Mouse (Mus musculus) neural tube, embryonic 11.5 days (tissue): ENCODE data around the gene Pam. TPM values are rescaled to one million over a fixed set of nuclear protein-coding genes. Genes with fewer than 3 reads are reported as not detected.

ENCODE experiments used
- ATAC-seq: fragments of 200-750 bp; cut with Nextera tagmentation; 2 replicates; pipeline ENCODE4 v1.8.0; 2017; ENCODE audit warnings: moderate number of reproducible peaks, mild to moderate bottlenecking, moderate TSS enrichment, moderate library complexity; ENCODE audit not compliant: insufficient read depth, low FRiP score, low TSS enrichment
- DNase-seq: peaks from one replicate; pipeline ENCODE4 v3.0.0-alpha.2; 2015; ENCODE audit warnings: low spot score
- H3K27ac ChIP-seq: fragments of 300-500 bp; sonication (generic); 2 replicates; pipeline ENCODE4 v1.5.1; 2014; ENCODE audit warnings: low read depth, mild to moderate bottlenecking, low read length
- H3K27me3 ChIP-seq: fragments of 300-500 bp; sonication (generic); 2 replicates; pipeline ENCODE4 v1.6.1; 2014; ENCODE audit warnings: mild to moderate bottlenecking, low read length, mixed read lengths; ENCODE audit not compliant: control insufficient read depth, insufficient read depth
- H3K36me3 ChIP-seq: fragments of 300-500 bp; sonication (generic); 2 replicates; pipeline ENCODE4 v1.6.1; 2014; ENCODE audit warnings: mild to moderate bottlenecking, low read length, moderate library complexity, mixed read lengths; ENCODE audit not compliant: control insufficient read depth, insufficient read depth
- H3K4me1 ChIP-seq: fragments of 300-500 bp; sonication (generic); 2 replicates; pipeline ENCODE4 v1.6.1; 2014; ENCODE audit warnings: low read length, mixed read lengths; ENCODE audit not compliant: control insufficient read depth, insufficient read depth
- H3K4me2 ChIP-seq: fragments of 300-500 bp; sonication (generic); 2 replicates; pipeline ENCODE4 v1.6.1; 2014; ENCODE audit warnings: low read depth, mild to moderate bottlenecking, moderate library complexity
- H3K4me3 ChIP-seq: fragments of 300-500 bp; sonication (generic); 2 replicates; pipeline ENCODE4 v1.5.1; 2014; ENCODE audit warnings: low read depth, low read length
- H3K9ac ChIP-seq: fragments of 300-500 bp; sonication (generic); 2 replicates; pipeline ENCODE4 v1.6.1; 2014; ENCODE audit warnings: mild to moderate bottlenecking, low read length
- H3K9me3 ChIP-seq: fragments of 300-500 bp; sonication (generic); 2 replicates; pipeline ENCODE4 v1.6.1; 2016; ENCODE audit warnings: low read length; ENCODE audit not compliant: control insufficient read depth
- WGBS: fragments of 180-500 bp; shearing (Covaris S2); extraction: QIAGEN DNeasy Blood & Tissue Kit; methylation state at CpG from one replicate; pipeline ENCODE4 v1.1.7; 2014; 5-methylcytosine and 5-hydroxymethylcytosine counted together
- polyA plus RNA-seq: library from polyadenylated mRNA; unstranded; fragments of >200 nt; fragmentation: Nextera tagmentation; extraction: Ambion mirVana; gene quantifications from 2 replicates; pipeline ENCODE4 v1.2.1, GENCODE M21; 2014

Pam gene
- polyA plus RNA-seq, 1 experiment from 2014 or later: 18.8 TPM

DNA sequence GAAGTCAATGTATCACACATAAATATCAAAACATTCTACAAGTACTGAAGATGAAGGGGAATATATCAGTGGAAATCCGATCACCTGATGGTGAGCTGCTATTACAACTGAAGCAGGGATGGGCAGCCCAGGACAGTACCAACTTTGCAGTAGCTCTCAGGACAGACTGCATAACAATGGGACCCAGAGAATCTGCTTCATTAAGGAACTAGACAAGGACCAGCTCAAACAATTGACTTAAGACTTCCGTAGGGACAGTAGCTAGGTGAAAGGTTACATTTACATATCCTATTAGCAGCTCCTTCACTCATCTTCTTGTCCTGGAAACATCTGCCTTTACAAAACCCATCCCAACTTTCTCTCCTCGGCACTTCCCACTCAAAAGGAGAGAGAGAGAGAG, 9.0 kb downstream of the Pam start:
- no peaks in the 10 kb centered on the region for H3K9me3 ChIP-seq
- no peak for DNase-seq
- no peaks in the 10 kb centered on the region for H3K27me3 ChIP-seq
- H3K36me3 ChIP-seq: no peaks in the 10 kb centered on the region
- peaks cover 10% of the 10 kb centered on the region; the same call in 1 of the 2 replicates for H3K4me1 ChIP-seq
- H3K27ac ChIP-seq: no peak overlapping the region
- 23% methylated on average over 3 of the region's 3 CpGs for WGBS
- H3K4me3 ChIP-seq: no peak overlapping the region
- no peak for ATAC-seq
- H3K4me2 ChIP-seq: no peak overlapping the region
- no peak overlapping the region for H3K9ac ChIP-seq

DNA sequence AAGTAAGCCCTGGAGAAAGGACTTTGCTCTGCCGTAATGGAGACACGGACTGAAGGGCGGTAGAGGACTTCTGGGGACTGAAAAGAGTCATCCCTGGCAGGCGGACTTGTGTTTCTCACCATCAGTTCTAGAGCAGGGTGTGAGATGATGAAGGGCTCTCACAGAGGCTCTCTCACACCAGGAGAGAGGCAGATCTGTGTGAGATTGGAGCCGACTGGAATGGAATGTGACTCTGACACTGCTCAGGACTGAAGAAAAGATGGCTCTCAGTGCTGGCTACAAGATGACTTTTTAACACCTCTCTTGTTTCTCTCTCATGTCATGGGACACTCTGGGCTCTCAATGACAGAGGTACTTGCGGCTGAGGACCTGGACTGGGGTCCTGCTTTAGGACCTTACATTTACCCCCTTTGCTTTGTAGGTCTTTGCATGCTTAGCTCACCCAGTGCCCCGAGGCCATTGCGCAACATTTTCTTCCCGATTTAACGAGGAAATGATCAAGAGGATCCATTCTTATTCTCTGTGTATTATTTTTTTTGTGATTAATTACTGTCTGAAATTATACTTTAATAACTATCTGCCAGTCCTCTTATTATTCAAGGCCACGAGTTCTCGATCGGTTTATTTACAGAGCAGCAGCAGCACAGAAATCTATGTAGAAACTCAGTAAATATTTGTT, 10.7 kb downstream of the Pam start:
- DNase-seq: no peak
- no peaks in the 10 kb centered on the region for H3K36me3 ChIP-seq
- peaks cover 10% of the 10 kb centered on the region; the same call in 1 of the 2 replicates for H3K4me1 ChIP-seq
- WGBS: 61% methylated on average over 13 of the region's 13 CpGs
- no peak overlapping the region for H3K4me3 ChIP-seq
- no peak overlapping the region for H3K9ac ChIP-seq
- peak; percentile 17; the same call in 1 of the 2 replicates for ATAC-seq
- no peaks in the 10 kb centered on the region for H3K27me3 ChIP-seq
- H3K27ac ChIP-seq: no peak overlapping the region
- H3K4me2 ChIP-seq: no peak overlapping the region
- no peaks in the 10 kb centered on the region for H3K9me3 ChIP-seq

DNA sequence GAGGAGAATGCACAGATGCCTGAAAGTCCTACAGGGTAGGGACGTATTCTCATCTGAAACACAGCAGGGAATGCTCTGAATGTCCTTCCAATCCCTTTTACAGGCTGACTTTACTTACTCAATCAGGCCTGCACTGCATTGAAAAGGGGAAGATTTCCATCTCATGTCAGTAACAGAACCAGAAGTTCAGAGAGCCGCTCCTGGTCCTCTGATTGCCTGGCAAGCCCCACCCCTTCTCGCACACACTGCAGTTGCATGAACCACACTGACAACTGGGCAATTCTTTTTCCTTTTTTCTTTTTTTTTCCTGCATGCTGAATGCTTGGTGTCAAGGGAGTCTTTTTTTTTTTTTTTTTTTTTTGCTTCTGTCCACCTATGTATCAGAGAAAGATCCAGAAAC, 11.9 kb downstream of the Pam start:
- H3K9ac ChIP-seq: no peak overlapping the region
- ATAC-seq (no peak), DNase-seq (no peak)
- H3K4me2 ChIP-seq: no peak overlapping the region
- H3K4me3 ChIP-seq: no peak overlapping the region
- H3K27ac ChIP-seq: no peak overlapping the region
- no peaks in the 10 kb centered on the region for H3K36me3 ChIP-seq
- peaks cover 10% of the 10 kb centered on the region; the same call in 1 of the 2 replicates for H3K4me1 ChIP-seq
- 60% methylated on average over 3 of the region's 3 CpGs for WGBS
- H3K27me3 ChIP-seq: no peaks in the 10 kb centered on the region
- H3K9me3 ChIP-seq: no peaks in the 10 kb centered on the region

DNA sequence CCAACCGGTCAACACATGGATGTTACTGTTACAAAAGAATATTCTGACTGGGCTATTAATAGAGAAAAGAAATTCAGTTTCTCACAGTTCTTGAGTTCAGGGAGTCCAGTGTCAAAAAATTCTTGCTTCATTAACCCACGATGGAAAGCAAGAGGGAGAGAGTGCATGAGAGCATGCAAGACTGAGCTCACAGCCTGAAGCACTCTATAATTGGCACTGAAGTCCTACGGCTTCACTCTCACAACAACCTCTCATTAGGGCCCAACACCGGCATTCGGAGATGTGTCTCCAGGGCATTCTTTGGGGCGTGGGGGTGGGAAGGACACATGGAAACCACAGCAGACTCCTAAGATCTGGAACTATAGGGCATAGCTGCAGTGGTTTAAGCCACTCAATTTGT, 12.5 kb downstream of the Pam start:
- ATAC-seq: no peak
- H3K27me3 ChIP-seq: no peaks in the 10 kb centered on the region
- no peak for DNase-seq
- H3K9ac ChIP-seq: no peak overlapping the region
- WGBS: 76% methylated on average over 6 of the region's 6 CpGs
- no peak overlapping the region for H3K4me2 ChIP-seq
- no peaks in the 10 kb centered on the region for H3K9me3 ChIP-seq
- H3K27ac ChIP-seq: no peak overlapping the region
- no peak overlapping the region for H3K4me3 ChIP-seq
- no peaks in the 10 kb centered on the region for H3K36me3 ChIP-seq
- H3K4me1 ChIP-seq: peaks cover 10% of the 10 kb centered on the region; the same call in 1 of the 2 replicates

DNA sequence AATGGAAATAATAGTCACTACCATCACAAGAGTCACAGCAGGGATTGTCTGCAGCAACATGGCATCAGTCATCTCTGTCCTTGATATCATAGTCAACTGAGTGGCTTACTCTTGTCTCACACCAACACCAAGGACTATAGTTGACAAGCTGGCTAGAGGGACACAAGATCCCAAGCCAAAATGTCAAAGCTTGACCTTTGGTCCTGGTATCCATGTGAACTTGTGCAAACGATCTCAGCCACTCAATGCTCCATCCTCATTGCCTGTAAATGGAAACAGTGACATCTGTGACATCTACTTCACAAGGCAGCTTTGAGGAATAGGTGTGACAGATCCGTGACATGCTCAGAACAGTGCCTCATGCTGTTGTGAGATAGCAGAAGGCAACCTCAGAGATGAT, 15.0 kb downstream of the Pam start:
- no peaks in the 10 kb centered on the region for H3K36me3 ChIP-seq
- no peak overlapping the region for H3K4me3 ChIP-seq
- no peaks in the 10 kb centered on the region for H3K9me3 ChIP-seq
- WGBS: 67% methylated on average over 2 of the region's 2 CpGs
- no peak overlapping the region for H3K9ac ChIP-seq
- ATAC-seq (no peak), DNase-seq (no peak)
- H3K4me2 ChIP-seq: no peak overlapping the region
- no peaks in the 10 kb centered on the region for H3K27me3 ChIP-seq
- peaks cover 3% of the 10 kb centered on the region; the same call in 1 of the 2 replicates for H3K4me1 ChIP-seq
- H3K27ac ChIP-seq: no peak overlapping the region

DNA sequence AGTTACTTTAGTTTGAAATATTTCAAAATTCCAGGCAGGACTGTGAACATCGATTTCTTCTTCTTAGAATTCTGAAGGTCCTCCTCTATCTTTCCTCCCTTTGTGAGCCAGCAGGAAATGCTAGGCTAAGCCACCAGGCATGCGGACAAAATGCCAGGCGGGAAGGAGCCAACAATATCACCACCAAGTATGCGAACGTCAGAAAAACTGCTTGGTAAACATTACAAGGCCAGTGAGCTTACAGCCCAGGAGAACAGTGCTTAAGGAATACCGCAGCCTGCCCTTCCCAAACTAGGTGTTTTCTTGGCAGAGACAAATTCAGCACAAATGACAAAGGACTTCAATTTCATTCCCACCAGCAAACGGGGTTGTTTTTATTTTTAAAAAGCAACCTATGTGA, 15.8 kb downstream of the Pam start:
- H3K4me3 ChIP-seq: no peak overlapping the region
- H3K4me1 ChIP-seq: peaks cover 1% of the 10 kb centered on the region; the same call in 1 of the 2 replicates
- no peak overlapping the region for H3K4me2 ChIP-seq
- H3K9me3 ChIP-seq: no peaks in the 10 kb centered on the region
- H3K27ac ChIP-seq: no peak overlapping the region
- DNase-seq (no peak), ATAC-seq (no peak)
- WGBS: 78% methylated on average over 7 of the region's 7 CpGs
- no peaks in the 10 kb centered on the region for H3K36me3 ChIP-seq
- no peaks in the 10 kb centered on the region for H3K27me3 ChIP-seq
- no peak overlapping the region for H3K9ac ChIP-seq

DNA sequence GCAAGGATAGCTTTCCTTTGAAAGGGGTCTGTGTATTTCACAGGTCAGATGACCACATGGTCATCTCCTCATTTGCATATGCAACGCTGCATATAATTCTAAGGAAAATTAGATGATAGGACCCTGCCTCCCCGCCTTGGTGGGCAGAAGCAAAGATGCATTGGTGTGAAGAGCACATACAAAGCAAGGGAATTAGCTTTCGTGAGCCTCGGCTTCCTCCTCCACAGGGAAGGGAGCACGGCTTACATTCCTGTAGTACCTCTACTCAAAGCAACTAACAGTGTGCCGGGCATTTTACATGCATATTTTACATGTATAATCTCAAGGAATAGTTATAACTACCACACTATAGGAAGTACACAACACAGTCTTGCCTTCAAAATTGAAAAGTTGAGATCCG, 16.7 kb downstream of the Pam start:
- 89% methylated on average over 7 of the region's 7 CpGs for WGBS
- no peaks in the 10 kb centered on the region for H3K9me3 ChIP-seq
- H3K9ac ChIP-seq: no peak overlapping the region
- no peak overlapping the region for H3K27ac ChIP-seq
- no peaks in the 10 kb centered on the region for H3K4me1 ChIP-seq
- H3K27me3 ChIP-seq: no peaks in the 10 kb centered on the region
- H3K36me3 ChIP-seq: no peaks in the 10 kb centered on the region
- ATAC-seq (no peak), DNase-seq (no peak)
- no peak overlapping the region for H3K4me2 ChIP-seq
- no peak overlapping the region for H3K4me3 ChIP-seq

DNA sequence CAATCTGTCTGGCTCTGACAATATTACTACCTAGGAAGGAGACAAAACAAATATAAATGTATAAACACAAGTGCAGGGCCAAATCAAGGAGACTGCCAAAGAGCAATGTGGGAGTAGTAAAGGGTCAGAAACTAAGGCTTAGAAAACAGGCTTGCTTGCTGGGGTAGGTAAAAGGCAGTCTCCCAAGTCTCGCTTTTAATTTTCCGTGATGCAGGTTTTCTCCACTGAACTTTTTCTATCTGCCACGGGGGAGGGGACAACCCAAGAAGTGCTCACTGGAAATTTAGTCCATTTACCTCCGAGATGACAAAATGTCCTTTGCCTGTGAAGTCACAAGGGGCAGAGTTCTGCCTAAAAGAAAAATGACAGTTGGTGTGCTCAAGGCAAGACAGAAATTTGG, 21.6 kb downstream of the Pam start:
- H3K36me3 ChIP-seq: no peaks in the 10 kb centered on the region
- DNase-seq: no peak
- ATAC-seq: no peak
- H3K9me3 ChIP-seq: no peaks in the 10 kb centered on the region
- no peaks in the 10 kb centered on the region for H3K27me3 ChIP-seq
- no peaks in the 10 kb centered on the region for H3K4me1 ChIP-seq
- 72% methylated on average over 4 of the region's 4 CpGs for WGBS
- H3K4me3 ChIP-seq: no peak overlapping the region
- H3K27ac ChIP-seq: no peak overlapping the region
- H3K9ac ChIP-seq: no peak overlapping the region
- H3K4me2 ChIP-seq: no peak overlapping the region

DNA sequence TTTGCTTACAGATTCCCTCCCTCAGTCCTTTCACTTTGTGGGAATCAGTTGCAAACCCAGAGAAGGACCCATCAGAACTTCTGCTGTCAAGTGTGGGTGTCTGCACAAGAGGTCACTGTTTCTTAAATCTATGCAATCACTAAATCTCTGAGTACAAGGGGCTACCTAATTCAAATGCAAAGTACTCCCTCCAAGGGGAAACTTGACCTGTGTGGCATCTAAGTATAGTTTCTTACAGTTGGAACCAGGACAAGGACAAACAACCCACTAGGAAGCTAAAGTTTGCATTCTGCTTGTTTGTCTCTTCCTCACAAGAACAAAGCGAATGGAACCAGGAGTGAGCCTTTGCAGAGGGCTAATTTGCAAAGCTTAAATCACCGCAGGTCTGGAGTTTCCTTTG, 22.3 kb downstream of the Pam start:
- H3K9ac ChIP-seq: no peak overlapping the region

More for the DNA sequence above, 22.3 kb downstream of the Pam start:
- Histone ChIP-seq H3K4me3 (no peak overlapping the region), H3K27me3 (no peaks in the 10 kb centered on the region), H3K4me2 (no peak overlapping the region), H3K4me1 (no peaks in the 10 kb centered on the region), H3K36me3 (no peaks in the 10 kb centered on the region), H3K27ac (no peak overlapping the region), H3K9me3 (no peaks in the 10 kb centered on the region)
- no peak for DNase-seq
- 30% methylated on average over 2 of the region's 2 CpGs for WGBS
- ATAC-seq: 0 out of 2 replicates have a peak, but pooled peaks have one; percentile 29
